Mouse (Mus musculus) heart, embryonic 13.5 days (tissue): ENCODE measurements around the gene Serpinb1a. TPM values are rescaled to one million over a fixed set of nuclear protein-coding genes. Genes with fewer than 3 reads are reported as not detected.
"Not testable (repeated sequence)": the region's sequence is repeated elsewhere in the genome, so short reads cannot be mapped to it uniquely, and the experiment has no call there.

ENCODE experiments used
- ATAC-seq: fragments of 200-750 bp; cut with Nextera tagmentation; 2 replicates; pipeline ENCODE4 v1.8.0; 2017; ENCODE audit warnings: moderate TSS enrichment; ENCODE audit not compliant: insufficient number of reproducible peaks, low FRiP score, low TSS enrichment; ENCODE audit errors: extremely low read depth
- H3K27ac ChIP-seq: fragments of 300-500 bp; sonication (generic); replicated peaks from 2 replicates; pipeline ENCODE4 v1.5.1; 2015; ENCODE audit warnings: moderate library complexity, mild to moderate bottlenecking, inconsistent platforms
- H3K27me3 ChIP-seq: fragments of 300-500 bp; sonication (generic); replicated peaks from 2 replicates; pipeline ENCODE4 v1.6.1; 2015; ENCODE audit warnings: mild to moderate bottlenecking, inconsistent platforms
- H3K36me3 ChIP-seq: fragments of 300-500 bp; sonication (generic); 2 replicates; pipeline ENCODE4 v1.6.1; 2015; ENCODE audit warnings: mild to moderate bottlenecking, inconsistent platforms
- H3K4me1 ChIP-seq: fragments of 300-500 bp; sonication (generic); 2 replicates; pipeline ENCODE4 v1.6.1; 2015; ENCODE audit warnings: inconsistent platforms
- H3K4me2 ChIP-seq: fragments of 300-500 bp; sonication (generic); 2 replicates; pipeline ENCODE4 v1.6.1; 2015; ENCODE audit warnings: inconsistent platforms, mild to moderate bottlenecking, moderate library complexity
- H3K4me3 ChIP-seq: fragments of 300-500 bp; sonication (generic); 2 replicates; pipeline ENCODE4 v1.5.1; 2015; ENCODE audit warnings: moderate library complexity, mild to moderate bottlenecking, inconsistent platforms
- H3K9ac ChIP-seq: fragments of 300-500 bp; sonication (generic); 2 replicates; pipeline ENCODE4 v1.6.1; 2015; ENCODE audit warnings: inconsistent platforms, mild to moderate bottlenecking, moderate library complexity
- H3K9me3 ChIP-seq: fragments of 300-500 bp; sonication (generic); 2 replicates; pipeline ENCODE4 v1.6.1; 2016; ENCODE audit warnings: inconsistent platforms
- WGBS: fragments of 180-500 bp; shearing (Covaris S2); methylation state at CpG from one replicate; pipeline ENCODE4 v1.1.7; 2015; ENCODE audit warnings: mixed read lengths; 5-methylcytosine and 5-hydroxymethylcytosine counted together
- polyA plus RNA-seq: library from polyadenylated mRNA; unstranded; fragments of >200 nt; fragmentation: Nextera tagmentation; extraction: Ambion mirVana; gene quantifications from 2 replicates; pipeline ENCODE4 v1.2.1, GENCODE M21; 2015

Gene Serpinb1a
- 4.8 and 6.3 TPM in 2 replicates for polyA plus RNA-seq

DNA sequence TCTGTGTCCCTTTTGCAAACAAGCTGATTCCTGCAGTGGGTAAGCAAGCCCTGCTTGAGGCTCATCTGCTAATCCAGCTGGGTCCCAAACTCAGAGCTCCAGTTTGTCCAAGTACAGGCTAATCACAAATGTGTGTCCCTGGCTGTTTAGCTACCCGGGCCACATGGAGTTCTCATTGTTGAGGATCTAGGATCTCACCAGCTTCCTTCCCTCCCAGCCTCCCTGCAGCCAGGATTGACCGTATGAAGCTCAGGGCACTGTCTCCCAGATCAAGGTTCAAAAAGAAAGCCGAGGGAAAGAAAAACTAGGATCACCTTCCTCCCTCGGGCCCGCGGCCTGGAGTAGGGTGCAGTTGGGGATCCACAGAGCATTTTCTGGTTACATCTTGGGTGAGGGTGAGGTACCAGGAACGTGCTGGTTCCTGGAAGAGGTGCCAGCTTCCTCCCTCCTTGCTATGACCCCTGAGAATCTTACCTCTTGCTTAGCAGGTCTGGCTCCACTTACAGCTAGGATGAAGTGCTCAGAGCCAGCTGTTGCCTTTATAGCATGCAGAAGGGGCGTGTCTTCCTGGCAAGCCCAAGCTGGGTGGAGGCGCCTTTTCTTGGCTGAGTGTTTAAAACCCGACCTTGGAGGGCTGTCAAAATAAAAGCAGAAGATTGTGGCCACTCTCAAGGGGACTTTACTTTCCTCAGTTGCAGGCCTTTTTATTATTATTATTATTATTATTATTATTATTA, at the start of gene Serpinb1a:
Gene Serpinb1a (minus strand): TSS at position 518 of the 737 bp plus-strand sequence.
- WGBS, result 45% methylated on average over 10 of the region's 10 CpGs
- Histone ChIP-seq H3K36me3 (no peaks in the 10 kb centered on the region), H3K9ac (no peak within 1 kb of the TSS), H3K27me3 (no peaks in the 10 kb centered on the region), H3K4me2 (peak within 1 kb of the TSS; percentile 32), H3K4me3 (no peak within 1 kb of the TSS), H3K9me3 (no peaks in the 10 kb centered on the region), H3K27ac (0 out of 2 replicates have a peak within 1 kb of the TSS, but pooled peaks have one; percentile 3), H3K4me1 (peaks cover 20% of the 10 kb centered on the region)
- no peak for ATAC-seq

DNA sequence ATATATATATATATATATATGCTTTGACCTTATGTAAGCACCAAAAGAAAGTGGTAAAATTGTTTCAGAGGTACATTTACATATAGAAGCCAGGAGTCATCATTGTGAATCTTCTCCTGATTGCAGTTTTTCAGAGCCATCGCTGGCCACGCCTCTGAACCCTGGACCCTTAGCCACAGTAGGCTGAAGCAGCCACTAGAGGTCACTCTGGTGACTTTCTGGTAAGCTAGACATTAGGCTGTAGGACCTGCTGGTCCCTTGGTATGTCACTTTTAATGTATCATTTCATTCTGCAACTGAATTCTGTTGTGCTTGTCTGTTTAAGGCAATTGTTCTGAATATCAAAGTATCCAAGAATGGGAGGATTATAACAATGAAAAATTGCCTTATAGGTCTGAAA, 49.7 kb upstream of the Serpinb1a start:
- no peak overlapping the region for H3K27ac ChIP-seq
- no peak overlapping the region for H3K4me3 ChIP-seq
- no peaks in the 10 kb centered on the region for H3K36me3 ChIP-seq
- H3K9ac ChIP-seq, result no peak overlapping the region
- H3K4me2 ChIP-seq, result no peak overlapping the region
- H3K4me1 ChIP-seq, result peaks cover 6% of the 10 kb centered on the region
- H3K9me3 ChIP-seq, result no peaks in the 10 kb centered on the region
- 11% methylated on average over 2 of the region's 2 CpGs for WGBS
- ATAC-seq, result no peak
- H3K27me3 ChIP-seq, result no peaks in the 10 kb centered on the region

DNA sequence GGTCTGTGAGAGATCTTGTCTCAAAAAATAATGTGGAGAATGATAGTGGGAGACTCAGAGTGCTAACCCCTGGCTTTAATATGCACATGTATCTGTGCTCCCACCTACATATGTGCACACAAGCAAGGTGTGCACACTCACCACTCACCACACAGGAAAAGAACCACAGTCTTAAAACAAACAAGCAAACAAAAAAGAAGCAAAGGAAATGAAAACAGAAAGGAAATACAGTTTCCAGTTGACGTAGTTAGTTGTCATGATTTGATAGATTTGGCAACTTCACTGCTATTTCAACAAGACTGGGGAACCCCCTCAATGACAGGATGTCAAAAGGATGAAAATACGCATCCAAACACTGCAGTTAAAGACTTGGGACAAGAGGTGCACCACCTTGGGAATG, 48.1 kb upstream of the Serpinb1a start:
- not testable (repeated sequence) for H3K4me2 ChIP-seq, H3K9me3 ChIP-seq, H3K4me3 ChIP-seq, ATAC-seq, H3K27ac ChIP-seq, H3K9ac ChIP-seq, H3K27me3 ChIP-seq, H3K36me3 ChIP-seq, H3K4me1 ChIP-seq
- WGBS, result 83% methylated on average over 2 of the region's 2 CpGs

GRCm38 (mm10) chr13:32898111-32898510, 47.1 kb upstream of the Serpinb1a start, which contains the start of gene Serpinb1c:
Serpinb1c (minus strand) TSS chr13:32898211.
- WGBS, result 78% methylated on average over 2 of the region's 2 CpGs
- Histone ChIP-seq H3K27me3 (no peaks in the 10 kb centered on the region), H3K9me3 (no peaks in the 10 kb centered on the region), H3K27ac (no peak within 1 kb of the TSS), H3K4me1 (0 out of 2 replicates have a peak, but pooled peaks cover 2% of the 10 kb centered on the region), H3K4me3 (no peak within 1 kb of the TSS), H3K36me3 (no peaks in the 10 kb centered on the region), H3K4me2 (no peak within 1 kb of the TSS), H3K9ac (no peak within 1 kb of the TSS)
- no peak for ATAC-seq

DNA sequence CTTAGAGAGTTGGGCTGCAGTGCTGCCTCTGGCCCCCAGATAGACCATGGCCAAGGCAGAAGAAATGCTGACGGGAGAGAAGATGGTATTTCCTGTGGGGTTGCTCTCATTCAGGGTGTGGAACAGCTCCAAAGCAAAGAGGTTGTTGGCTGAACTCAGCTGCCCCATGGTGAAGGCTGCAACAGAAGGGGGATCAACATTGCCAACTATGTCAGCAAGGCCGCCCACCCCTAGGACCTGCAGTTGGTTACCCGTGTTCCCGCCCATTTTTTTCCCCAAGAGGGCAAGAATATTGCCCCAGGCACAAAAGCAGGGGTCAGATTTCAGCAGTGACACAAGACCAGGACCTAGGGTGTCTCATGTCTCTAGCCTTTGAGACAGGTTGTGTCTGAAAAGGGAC, 45.9 kb upstream of the Serpinb1a start:
- no peak overlapping the region for H3K4me2 ChIP-seq
- H3K9me3 ChIP-seq, result no peaks in the 10 kb centered on the region
- no peaks in the 10 kb centered on the region for H3K4me1 ChIP-seq
- no peaks in the 10 kb centered on the region for H3K27me3 ChIP-seq
- no peaks in the 10 kb centered on the region for H3K36me3 ChIP-seq
- WGBS, result 70% methylated on average over 4 of the region's 4 CpGs
- no peak for ATAC-seq
- no peak overlapping the region for H3K27ac ChIP-seq
- no peak overlapping the region for H3K9ac ChIP-seq
- H3K4me3 ChIP-seq, result no peak overlapping the region

GRCm38 (mm10) chr13:32884755-32885154, 33.8 kb upstream of the Serpinb1a start:
- ATAC-seq, result no peak
- H3K9ac ChIP-seq, result no peak overlapping the region
- H3K27ac ChIP-seq, result no peak overlapping the region

DNA sequence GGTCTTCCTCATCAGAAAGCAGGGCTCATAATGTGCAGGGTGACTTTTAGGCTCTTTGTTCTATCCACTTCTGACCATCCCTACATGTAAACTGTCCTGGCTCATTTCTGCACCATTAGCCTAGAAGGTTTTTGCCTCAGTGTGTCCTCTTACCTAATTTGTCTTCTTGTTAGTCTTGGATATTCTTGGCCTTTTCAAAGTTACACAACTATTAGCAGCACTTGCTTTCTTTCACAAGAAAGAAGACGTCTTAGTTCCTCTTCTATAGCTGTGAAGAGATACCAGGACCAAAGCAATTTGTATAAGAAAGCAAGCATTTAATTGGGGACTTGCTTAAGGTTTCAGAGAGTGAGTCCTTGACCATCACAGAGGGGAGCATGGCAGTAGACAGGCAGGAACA, 22.9 kb upstream of the Serpinb1a start:
- no peak overlapping the region for H3K4me2 ChIP-seq
- no peak for ATAC-seq
- no peaks in the 10 kb centered on the region for H3K27me3 ChIP-seq
- H3K36me3 ChIP-seq, result no peaks in the 10 kb centered on the region
- no peak overlapping the region for H3K9ac ChIP-seq
- H3K4me3 ChIP-seq, result no peak overlapping the region
- H3K27ac ChIP-seq, result no peak overlapping the region
- 0 out of 2 replicates have a peak, but pooled peaks cover 3% of the 10 kb centered on the region for H3K4me1 ChIP-seq
- WGBS, result 57% methylated on average over 1 of the region's 1 CpGs
- H3K9me3 ChIP-seq, result peaks cover 5% of the 10 kb centered on the region; the same call in 1 of the 2 replicates

More at GRCm38 (mm10) chr13:32884755-32885154, 33.8 kb upstream of the Serpinb1a start:
- Histone ChIP-seq H3K4me3 (no peak overlapping the region), H3K9me3 (no peaks in the 10 kb centered on the region), H3K4me2 (no peak overlapping the region), H3K4me1 (no peaks in the 10 kb centered on the region), H3K36me3 (no peaks in the 10 kb centered on the region), H3K27me3 (no peaks in the 10 kb centered on the region)

DNA sequence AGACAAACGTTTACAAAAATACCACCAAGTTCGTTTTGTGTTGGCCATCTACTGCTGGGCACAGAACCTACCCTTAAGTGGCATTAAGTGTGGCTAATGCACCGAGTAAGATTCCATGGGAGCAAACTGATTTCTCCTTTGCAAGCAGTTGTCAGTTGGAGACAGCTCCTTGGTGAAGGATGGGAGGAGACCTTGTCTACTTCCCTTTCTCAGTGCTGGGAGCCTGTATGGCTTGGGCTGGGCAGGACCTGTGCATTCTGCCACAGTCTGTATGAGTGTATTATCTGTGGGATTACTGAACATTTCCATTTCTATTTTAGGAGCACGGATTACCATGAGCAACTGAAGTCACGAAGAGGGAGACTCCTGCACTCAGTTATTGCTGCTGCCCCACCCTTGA, 17.9 kb upstream of the Serpinb1a start:
- Histone ChIP-seq H3K9ac (no peak overlapping the region), H3K4me1 (0 out of 2 replicates have a peak, but pooled peaks cover 5% of the 10 kb centered on the region), H3K27ac (no peak overlapping the region), H3K36me3 (no peaks in the 10 kb centered on the region), H3K4me3 (no peak overlapping the region), H3K4me2 (no peak overlapping the region), H3K27me3 (no peaks in the 10 kb centered on the region), H3K9me3 (no peaks in the 10 kb centered on the region)
- 49% methylated on average over 5 of the region's 5 CpGs for WGBS
- no peak for ATAC-seq

DNA sequence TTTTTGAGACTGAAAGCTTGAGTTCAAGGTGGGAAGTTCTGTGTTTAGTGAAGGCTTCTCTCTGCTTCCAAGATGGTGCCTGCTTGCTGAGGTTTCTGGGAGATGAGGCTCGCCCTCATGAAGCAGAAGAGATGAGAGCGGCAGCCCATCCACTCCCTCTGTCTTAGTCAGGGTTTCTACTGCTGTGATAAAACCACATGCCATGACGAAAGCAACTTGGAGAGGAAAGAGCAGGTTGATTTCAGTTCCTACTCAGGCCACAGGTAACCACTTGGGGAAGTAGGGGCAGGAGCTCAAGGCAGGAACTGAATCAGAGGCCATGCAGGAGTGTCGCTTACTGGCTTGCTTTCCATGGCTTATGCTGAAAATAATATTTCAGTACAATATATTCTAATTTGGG, 17.2 kb upstream of the Serpinb1a start:
- H3K9ac ChIP-seq, H3K27ac ChIP-seq, H3K9me3 ChIP-seq, H3K4me3 ChIP-seq, H3K4me2 ChIP-seq, H3K4me1 ChIP-seq, ATAC-seq, H3K27me3 ChIP-seq, H3K36me3 ChIP-seq: not testable (repeated sequence)
- 79% methylated on average over 4 of the region's 4 CpGs for WGBS

- no peak for ATAC-seq
- H3K27ac ChIP-seq, result no peak overlapping the region
- H3K9ac ChIP-seq, result no peak overlapping the region
- no peaks in the 10 kb centered on the region for H3K27me3 ChIP-seq
- H3K36me3 ChIP-seq, result no peaks in the 10 kb centered on the region
- WGBS, result 45% methylated on average over 2 of the region's 2 CpGs
- no peak overlapping the region for H3K4me2 ChIP-seq
- H3K4me3 ChIP-seq, result no peak overlapping the region
- H3K4me1 ChIP-seq, result 0 out of 2 replicates have a peak, but pooled peaks cover 5% of the 10 kb centered on the region
- no peaks in the 10 kb centered on the region for H3K9me3 ChIP-seq
These were observed 16.0 kb upstream of the Serpinb1a start for GRCm38 (mm10) chr13:32867030-32867429.

GRCm38 (mm10) chr13:32866484-32866883, 15.5 kb upstream of the Serpinb1a start:
- no peak overlapping the region for H3K4me3 ChIP-seq
- H3K27me3 ChIP-seq, result no peaks in the 10 kb centered on the region
- H3K36me3 ChIP-seq, result no peaks in the 10 kb centered on the region
- H3K4me1 ChIP-seq, result 0 out of 2 replicates have a peak, but pooled peaks cover 7% of the 10 kb centered on the region
- ATAC-seq, result no peak
- no peak overlapping the region for H3K9ac ChIP-seq
- no peak overlapping the region for H3K27ac ChIP-seq
- no peaks in the 10 kb centered on the region for H3K9me3 ChIP-seq
- 6% methylated on average over 9 of the region's 9 CpGs for WGBS
- H3K4me2 ChIP-seq, result no peak overlapping the region

GRCm38 (mm10) chr13:32865591-32865990, 14.6 kb upstream of the Serpinb1a start:
- no peak overlapping the region for H3K9ac ChIP-seq
- no peaks in the 10 kb centered on the region for H3K36me3 ChIP-seq
- 0 out of 2 replicates have a peak, but pooled peaks cover 7% of the 10 kb centered on the region for H3K4me1 ChIP-seq
- H3K4me2 ChIP-seq, result no peak overlapping the region
- H3K27ac ChIP-seq, result no peak overlapping the region
- no peak overlapping the region for H3K4me3 ChIP-seq
- H3K9me3 ChIP-seq, result no peaks in the 10 kb centered on the region
- 45% methylated on average over 2 of the region's 2 CpGs for WGBS
- no peaks in the 10 kb centered on the region for H3K27me3 ChIP-seq
- no peak for ATAC-seq
